Mouse (Mus musculus): ENCODE results near the gene Ppm1d.

DNA sequence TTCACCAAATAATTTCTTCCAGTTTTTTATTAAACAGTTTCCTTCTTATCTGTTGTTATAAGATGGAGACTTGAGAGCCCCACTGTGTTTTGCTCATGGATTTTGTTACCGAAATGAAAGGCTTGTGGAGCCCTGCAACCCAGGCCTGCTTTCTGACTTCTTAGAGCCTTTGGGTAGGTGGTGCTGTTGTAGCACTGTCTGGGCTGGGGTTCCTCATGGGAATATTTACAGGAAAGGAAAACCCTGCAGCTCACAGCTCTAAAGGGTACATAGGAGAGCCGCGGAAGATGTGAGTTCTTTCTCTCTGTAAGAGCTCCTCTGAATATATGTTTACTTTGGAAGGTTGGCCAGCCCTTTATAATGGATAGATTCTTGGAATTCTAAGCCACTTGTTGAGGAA, 82.9 kb downstream of the Ppm1d start:
- TF ChIP-seq CTCF (IDR thresholded peaks at IDR 0.05; ENCODE audit: insufficient read depth, low read length) (no peak), POLR2A (IDR thresholded peaks at IDR 0.05; ENCODE audit: borderline replicate concordance, extremely low read depth, low read depth, low read length) (no peak)
